Mouse (Mus musculus) heart, adult 2 months (tissue): ENCODE results near the gene Spa17.

Experiments used
- CTCF ChIP-seq: fragments of 200-600 bp; IDR thresholded peaks from 2 replicates; pipeline ENCODE4 v1.8.1; 2022; ENCODE audit warnings: antibody characterized with exemption, mild to moderate bottlenecking, moderate library complexity
- POLR2A ChIP-seq: fragments of 200-500 bp; IDR thresholded peaks from 2 replicates; pipeline ENCODE4 v1.6.1; 2011; ENCODE audit warnings: mild to moderate bottlenecking, low read depth, low read length, control low read depth; ENCODE audit not compliant: insufficient read depth

- no peak for TF ChIP-seq POLR2A
- no peak for TF ChIP-seq CTCF
These were observed 374 bp upstream of the Spa17 start for GRCm38 (mm10) chr9:37613911-37614280.
